Mouse (Mus musculus): ENCODE measurements around the gene Acvr1b.

The Acvr1b gene

GRCm38 (mm10) chr15:101233183-101233582 is 59.3 kb downstream of the Acvr1b start:
- DNase-seq: no peak

GRCm38 (mm10) chr15:101233641-101234275 is 59.9 kb downstream of the Acvr1b start:
- DNase-seq: no peak

- no peak for DNase-seq
Observed at GRCm38 (mm10) chr15:101234611-101235341, 60.9 kb downstream of the Acvr1b start.

- DNase-seq: peak; percentile 84 to 94
Observed at GRCm38 (mm10) chr15:101235342-101235698, 61.5 kb downstream of the Acvr1b start.

GRCm38 (mm10) chr15:101235728-101236327 is 62.0 kb downstream of the Acvr1b start:
- DNase-seq: peak in 1 of 2 experiments; percentile 15

GRCm38 (mm10) chr15:101236878-101237277 is 63.0 kb downstream of the Acvr1b start:
- DNase-seq: peak; percentile 77 to 82

- DNase-seq: peak; percentile 83 to 85
Observed at GRCm38 (mm10) chr15:101238885-101239511, 65.1 kb downstream of the Acvr1b start.

- DNase-seq: peak in 1 of 2 experiments; percentile 21
Observed at GRCm38 (mm10) chr15:101239821-101240220, 66.0 kb downstream of the Acvr1b start.

GRCm38 (mm10) chr15:101240799-101241204 is 66.9 kb downstream of the Acvr1b start:
- DNase-seq: peak; percentile 85 to 89

GRCm38 (mm10) chr15:101241236-101241635 is 67.4 kb downstream of the Acvr1b start:
- no peak for DNase-seq

- DNase-seq: no peak
Observed at GRCm38 (mm10) chr15:101241853-101242252, 68.0 kb downstream of the Acvr1b start.

- DNase-seq: peak in 1 of 2 experiments; percentile 49
Observed at GRCm38 (mm10) chr15:101242645-101243044, 68.8 kb downstream of the Acvr1b start.

GRCm38 (mm10) chr15:101244012-101244411 is 70.1 kb downstream of the Acvr1b start:
- DNase-seq: peak in 1 of 2 experiments; percentile 12

GRCm38 (mm10) chr15:101246231-101247154 is 72.6 kb downstream of the Acvr1b start:
- DNase-seq: peak; percentile 90 to 97

GRCm38 (mm10) chr15:101247155-101247498 is 73.3 kb downstream of the Acvr1b start:
- DNase-seq: peak in 1 of 2 experiments; percentile 38

GRCm38 (mm10) chr15:101248029-101248710 is 74.3 kb downstream of the Acvr1b start:
- no peak for DNase-seq

GRCm38 (mm10) chr15:101250220-101250800 is 76.4 kb downstream of the Acvr1b start:
- DNase-seq: peak in 1 of 2 experiments; percentile 59

- no peak for DNase-seq
Observed at GRCm38 (mm10) chr15:101251930-101252329, 78.1 kb downstream of the Acvr1b start.

- no peak for DNase-seq
Observed at GRCm38 (mm10) chr15:101252614-101253013, 78.7 kb downstream of the Acvr1b start.

- DNase-seq: no peak
Observed at GRCm38 (mm10) chr15:101253563-101253885, 79.7 kb downstream of the Acvr1b start.
